Mouse (Mus musculus): ENCODE results near the gene Zfp385b.
A peak's percentile ranks its signal among the peaks of the same experiment; 100 is the strongest.

Gene Zfp385b

DNA sequence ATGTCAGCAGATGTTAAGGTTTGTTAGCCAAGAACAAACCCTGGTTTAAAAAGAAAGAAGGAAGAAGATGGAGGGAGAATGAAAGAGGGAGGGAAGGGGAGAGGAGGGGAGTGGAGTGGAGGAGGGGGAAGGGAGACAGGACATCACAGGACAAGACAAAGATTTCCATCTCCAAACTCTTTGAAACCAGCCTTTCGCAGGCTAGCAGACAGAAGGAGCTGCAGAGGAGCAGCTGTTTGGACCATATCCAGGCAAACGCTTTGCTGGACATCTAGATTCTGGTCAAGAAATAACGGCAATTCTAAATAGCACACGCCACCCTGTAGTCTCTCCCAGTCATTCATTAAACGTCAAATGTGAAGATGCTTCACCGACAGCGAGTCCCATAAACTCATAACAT is 38.0 kb downstream of the Zfp385b start:
- no peak for DNase-seq

DNA sequence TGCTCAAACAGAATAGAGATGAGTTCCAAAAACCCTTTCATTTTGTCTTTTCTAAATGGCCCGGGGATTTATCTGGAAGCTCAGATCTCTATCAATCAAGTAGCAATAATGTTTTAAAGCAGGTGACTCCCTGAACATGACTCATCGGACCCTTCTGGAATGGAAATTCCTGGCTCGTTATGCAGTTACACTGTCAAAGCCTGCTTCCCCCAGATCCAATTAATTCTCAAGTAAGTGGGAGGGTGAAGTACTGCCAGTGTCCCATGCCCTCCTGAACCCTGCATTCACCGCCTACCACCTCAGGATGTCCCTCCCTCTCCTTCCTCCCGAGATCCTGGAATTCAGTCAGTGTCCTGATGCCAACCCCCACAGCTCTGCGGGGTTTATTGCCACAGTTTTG is 41.7 kb downstream of the Zfp385b start:
- DNase-seq: peak; percentile 49 to 70

DNA sequence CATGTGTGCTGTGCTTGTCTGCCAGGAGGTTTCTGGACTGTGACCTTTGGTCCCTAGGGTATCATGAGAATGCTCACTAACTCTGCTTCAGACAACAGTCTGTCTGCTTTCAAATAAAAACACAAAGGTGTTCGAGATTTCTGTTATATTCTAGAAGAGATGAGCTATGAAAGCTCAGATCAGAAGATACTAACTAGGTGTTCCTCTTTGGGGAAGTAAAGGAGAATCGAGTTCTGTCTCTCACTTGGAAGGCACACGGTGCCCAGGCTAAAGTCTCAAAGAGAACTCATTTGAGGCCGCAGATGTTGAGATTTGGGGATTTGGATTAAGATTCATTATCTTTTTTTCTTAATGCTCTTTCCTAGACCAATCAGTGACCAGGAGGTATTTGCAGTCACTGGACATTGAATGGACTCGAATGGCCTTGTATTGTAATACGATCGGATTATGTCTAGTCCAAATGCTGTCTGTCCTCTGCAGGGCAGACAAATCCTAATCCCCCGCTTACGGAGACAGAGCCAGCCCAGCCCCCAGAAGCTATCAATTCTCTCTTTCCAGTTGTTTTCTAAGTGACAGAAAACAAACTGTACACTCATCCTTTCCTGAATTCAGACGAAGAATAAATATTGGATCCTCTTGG is 42.3 kb downstream of the Zfp385b start:
- peak; percentile 36 for DNase-seq

DNA sequence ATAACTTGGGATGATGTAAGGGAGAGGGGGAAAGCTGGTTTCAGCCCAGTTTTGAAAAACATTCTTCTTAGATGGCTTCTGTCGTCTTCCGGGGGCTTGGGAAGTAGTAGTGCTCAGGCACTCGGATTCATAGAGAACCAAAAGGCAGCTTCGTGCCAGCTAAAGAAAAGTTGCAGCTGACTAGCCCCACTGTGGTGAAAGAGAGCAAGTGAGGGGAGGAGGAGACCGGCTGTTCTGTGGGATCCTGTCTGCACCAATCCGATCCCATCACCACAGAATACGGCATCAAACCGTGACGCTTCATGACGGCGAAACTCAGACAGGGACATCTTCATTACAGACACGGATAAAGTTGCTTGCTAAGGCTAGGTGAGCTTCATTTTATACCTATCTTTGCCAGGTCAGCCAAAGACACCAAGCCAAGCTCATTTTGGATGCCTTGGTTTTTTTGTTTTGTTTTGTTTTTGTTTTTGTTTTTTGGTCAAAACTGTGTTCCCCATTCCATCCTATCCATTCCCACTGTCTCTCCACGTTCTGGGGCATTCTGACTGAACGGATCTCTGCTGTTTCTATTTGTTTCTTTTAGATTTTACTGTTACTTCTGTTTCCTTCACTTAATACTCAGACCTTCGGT is 44.1 kb downstream of the Zfp385b start:
- no peak for DNase-seq

DNA sequence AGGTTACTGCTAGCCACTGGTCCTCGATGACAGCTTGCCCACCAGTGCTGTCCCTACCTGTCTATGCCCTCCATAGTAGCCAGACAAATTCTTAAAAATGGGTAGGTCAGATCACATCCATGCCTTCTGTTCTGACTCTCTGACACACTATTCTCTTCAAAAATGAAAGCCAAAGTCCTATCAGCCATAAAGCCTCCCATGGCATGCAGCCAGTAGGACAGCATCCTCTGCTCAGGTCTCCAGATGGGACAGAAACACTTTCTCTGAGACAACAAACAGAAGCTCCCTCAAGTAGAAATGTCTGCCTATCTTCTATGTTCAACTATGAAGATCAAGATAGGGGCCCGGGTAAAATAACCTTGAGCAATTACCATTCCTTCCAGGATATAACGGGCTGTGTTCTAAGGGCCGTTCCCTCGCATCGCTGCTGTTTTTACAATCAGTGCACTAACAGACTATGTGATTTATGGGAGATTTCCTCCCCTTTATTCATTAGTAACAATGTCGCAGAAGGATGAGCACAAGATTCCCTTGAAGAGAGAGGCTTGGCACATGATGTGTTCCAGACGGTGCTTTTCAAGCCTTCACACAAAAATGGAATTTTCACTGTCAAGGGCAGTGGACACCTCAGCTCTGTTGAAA is 49.3 kb downstream of the Zfp385b start:
- DNase-seq: no peak

DNA sequence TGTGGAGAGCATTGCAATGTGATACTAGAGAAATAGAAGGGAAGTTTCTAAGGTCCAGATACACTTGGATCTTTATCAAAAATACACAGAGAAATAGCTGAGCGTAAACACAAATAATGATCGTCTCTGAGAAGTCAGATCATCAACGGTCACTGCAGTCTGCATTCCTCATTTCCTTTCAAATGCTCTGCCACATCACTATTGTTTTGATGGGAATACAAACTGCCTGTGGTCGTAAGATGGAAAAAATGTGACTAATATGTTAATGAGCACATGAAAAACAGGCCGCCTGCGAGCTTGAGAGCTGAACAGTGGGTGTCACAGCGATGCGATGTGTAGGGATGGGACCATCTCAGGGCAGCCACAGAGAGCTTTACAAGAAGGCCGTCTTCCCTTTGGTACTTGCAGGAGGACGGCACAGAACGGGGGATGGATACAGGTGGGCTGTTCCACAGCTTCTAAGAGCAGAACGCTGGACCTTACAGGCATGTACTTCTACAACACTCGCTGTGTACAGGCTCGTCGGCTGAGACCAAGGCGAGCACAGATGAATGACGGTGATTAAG is 51.0 kb downstream of the Zfp385b start:
- DNase-seq: no peak

DNA sequence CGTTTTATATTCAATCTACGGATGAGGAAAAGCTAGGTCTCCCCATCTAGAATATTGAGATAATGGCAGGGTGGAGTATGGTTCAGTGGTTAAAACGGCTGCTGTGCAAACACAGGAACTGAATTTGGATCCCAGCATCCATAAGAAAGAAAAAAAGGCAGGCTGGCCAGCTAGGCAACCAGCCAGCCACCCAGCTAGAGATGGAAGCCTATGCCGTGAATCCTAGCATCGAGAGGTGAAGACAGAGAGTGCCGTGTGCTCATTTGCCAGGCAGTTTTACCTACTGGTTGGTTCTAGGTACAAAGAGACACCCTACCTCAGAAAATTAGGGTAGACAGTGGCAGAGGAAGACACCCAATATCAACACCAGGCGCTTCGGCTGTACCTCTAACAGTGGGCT is 57.5 kb downstream of the Zfp385b start:
- no peak for DNase-seq

DNA sequence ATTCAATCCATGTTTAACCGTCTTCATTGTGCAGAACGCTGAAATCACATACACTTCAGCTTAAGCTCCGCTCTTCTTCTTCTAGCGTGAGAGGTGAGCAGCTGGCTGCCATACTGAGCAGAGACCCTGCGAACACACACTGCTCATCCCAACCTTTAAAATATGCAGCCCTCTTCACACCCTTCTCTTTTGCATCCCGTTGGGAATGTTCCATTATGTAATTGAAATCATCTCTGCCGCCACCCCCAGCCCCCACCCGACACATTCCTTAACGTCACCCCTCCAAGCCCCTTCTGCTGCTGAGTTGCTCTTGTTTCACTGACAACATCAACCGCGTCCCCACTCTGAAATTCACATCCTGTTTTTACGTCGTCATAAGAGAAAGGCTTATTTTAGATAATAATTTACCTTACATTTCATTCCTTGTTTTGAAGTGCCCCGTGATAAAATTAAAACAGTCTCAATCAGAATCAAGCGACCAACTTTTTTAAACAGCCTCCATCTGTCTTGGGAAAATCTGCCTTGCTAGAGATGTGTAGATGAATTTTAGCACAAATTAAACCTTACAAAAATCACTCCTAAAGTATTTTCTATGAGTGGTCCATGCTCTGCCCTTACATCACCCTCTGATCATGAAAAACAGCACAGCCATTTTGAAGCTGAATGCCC is 60.9 kb downstream of the Zfp385b start:
- no peak for DNase-seq

DNA sequence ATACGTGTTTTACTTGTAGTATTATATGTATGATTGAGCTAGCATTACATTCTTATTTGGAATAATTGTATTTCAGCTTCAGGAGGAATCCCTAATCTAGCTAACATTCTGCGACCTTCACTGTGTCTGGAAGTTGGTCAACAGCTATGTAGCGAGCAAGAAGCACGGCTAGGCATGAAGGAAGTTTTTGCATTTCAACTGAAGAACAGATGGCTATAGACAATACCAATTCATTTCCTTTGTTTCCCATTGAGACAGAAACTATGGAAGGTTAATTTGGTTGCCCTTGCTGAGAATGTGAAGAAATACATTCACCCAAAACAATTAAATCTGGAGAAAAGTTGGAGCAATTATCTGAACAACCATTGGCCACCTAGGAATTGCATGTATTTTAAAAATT is 66.9 kb downstream of the Zfp385b start:
- DNase-seq: no peak

DNA sequence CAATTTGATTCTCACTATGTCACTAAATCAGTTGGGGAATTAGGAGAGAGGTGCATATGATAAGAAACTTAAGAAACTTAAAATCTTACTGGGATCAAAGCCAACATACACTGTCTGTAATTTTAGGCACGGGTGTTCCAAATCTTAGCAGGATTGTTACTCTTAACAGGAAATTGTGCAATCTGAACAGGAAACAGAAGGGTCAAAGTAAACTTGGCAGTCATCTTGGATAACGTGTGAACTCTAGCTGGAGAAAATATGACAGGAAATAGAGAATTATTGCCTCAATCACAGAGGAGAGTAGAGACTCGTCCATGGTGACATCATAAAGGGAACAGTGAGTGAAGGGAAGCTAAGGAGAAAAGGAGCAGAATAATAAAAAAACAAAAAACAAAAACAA is 69.8 kb downstream of the Zfp385b start:
- no peak for DNase-seq

DNA sequence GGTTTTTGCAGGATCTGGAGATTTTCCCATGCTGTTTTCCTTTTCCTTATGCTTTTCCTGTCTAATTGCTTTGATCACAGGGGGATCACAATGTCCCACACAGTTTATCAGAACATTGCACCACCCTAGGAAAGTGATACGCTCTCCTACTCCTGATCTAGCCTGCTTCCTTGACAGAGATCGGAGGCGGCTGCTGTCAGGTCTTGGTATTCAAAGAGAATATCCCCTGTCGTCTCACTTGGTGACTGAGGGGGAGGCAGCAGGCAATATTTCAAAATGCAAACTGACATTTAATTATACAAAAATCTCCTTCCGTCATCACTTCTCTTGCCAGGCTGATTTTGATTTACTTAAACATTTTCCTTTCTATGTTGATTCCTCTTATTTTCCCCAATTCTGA is 73.0 kb downstream of the Zfp385b start:
- DNase-seq: no peak

DNA sequence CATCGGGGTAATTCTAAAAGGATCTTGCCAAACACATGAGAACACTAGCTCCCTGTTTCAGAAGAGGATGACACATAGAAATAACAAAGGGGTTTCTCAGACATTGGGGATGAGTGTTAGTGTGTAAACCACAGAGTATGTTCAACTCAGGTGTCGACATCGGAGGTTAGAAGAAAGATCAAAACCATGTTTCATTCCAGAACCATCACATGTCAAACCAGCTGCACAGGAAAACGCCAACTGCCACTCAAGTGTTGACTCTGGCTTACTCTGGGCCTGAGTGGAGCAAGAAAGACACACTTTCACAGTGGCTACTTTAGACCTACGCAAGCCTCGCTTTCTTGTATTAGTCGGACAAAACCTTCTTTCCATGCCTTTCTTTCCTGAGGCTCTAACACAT is 74.2 kb downstream of the Zfp385b start:
- DNase-seq: no peak

DNA sequence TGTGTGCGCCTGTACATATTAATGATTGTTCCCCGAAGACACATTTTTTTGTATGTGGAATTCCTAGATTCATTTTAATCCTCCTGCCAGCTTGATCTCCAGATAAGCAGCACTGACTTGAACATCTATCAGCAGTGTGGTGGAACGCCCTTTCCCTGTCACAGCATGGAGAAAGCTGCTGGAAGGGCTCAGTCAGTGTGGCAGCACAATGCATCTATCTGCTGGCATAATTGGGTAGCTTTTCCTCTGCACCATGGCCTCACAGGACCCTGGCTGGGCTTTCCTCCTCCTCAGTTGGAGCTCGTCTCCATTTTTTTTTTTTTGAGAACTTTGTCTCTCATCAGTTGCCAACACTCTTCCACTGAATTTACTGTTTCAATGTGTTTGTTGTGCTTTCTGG is 77.1 kb downstream of the Zfp385b start:
- no peak for DNase-seq

DNA sequence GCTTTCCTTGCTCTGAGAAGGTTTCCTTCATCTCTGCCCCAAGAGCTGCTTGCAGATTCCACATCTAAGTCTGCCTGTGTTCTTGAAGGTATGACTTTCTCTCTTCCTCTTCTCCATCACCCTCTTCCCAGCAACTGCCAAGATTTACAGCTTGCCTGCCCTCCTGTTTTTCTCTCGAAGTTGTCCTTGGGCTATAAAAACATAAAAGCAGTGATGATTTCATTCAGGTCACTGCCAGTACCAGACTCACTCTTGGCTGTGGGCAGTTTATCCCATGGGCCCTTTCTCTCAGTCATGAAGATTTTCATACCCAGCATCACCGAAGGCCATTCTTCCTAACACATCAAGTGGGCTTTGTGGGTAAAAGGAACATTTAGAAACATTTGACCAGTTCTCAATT is 89.2 kb downstream of the Zfp385b start:
- no peak for DNase-seq

DNA sequence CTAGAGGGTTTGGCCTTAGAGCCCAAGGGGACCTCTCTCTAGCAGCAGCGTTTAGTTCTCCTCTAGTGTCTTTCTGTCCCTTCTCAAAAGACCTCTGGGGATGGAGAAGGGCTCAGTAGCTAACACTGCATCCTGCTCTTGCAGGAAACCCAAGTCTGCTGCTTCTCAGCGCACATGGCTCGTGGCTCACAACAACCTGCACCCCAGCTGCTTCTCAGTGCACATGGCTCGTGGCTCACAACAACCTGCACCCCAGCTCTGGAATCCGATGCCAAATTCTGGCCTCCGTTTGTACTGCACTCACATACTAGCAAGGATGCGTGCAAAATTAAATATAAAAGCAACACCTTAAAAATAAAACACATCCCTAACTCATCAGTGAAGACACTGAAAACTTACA is 92.6 kb downstream of the Zfp385b start:
- DNase-seq: no peak

DNA sequence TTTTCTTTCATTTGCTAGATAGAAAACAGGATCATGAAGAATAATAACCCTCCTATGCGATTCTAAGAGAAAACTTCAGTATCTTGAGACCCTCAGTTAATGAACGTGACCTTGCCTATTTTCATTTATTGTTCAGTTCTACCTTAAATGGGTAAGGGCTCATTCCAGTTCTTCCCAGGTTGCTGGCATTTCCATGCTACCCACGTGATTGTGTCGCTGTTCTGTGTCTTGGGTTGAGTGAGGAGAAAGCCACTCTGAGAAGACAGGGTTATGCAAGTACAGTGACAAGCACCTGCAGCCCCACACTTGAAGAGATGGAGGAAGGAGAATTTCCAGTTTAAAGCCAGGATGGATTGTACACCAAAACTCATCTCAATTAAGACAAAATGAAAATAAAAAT is 98.6 kb downstream of the Zfp385b start:
- DNase-seq: no peak

DNA sequence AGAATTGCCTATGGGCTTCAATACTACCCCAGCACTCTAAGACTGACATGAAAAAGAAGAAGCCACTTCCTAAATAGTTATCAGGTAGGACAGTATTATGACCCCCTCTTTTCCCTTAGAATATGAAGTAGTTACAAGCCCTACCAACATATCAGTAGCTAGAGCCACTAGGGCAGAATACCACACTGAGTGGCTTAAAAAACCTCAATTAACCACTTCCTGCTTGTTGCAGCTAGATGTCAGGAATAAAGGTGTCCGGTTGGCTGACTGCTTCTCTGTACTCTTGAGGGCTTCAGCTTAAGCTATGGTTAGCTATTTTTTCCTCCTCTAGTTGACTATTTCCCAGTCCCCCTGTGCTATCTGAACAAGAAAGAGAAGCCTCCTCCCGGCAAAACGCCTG is 103.1 kb downstream of the Zfp385b start:
- DNase-seq: no peak

DNA sequence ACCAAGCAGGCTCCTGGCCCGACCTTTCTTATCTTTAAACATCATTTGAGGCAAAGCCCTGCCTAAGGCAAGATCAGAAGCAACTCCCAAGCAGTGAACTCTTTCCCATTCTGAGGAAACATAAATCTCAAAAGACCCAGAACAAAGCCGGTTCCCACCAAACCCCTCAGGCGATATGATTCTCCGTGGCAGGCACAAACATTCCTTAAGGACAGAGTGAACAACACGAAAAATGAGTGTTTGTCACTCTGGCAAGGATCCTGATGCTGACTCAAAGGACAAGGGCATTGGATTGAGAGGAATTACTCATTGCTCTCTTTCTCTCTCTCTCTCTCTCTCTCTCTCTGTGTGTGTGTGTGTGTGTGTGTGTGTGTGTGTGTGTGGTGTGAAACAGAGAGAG is 105.6 kb downstream of the Zfp385b start:
- DNase-seq: no peak

DNA sequence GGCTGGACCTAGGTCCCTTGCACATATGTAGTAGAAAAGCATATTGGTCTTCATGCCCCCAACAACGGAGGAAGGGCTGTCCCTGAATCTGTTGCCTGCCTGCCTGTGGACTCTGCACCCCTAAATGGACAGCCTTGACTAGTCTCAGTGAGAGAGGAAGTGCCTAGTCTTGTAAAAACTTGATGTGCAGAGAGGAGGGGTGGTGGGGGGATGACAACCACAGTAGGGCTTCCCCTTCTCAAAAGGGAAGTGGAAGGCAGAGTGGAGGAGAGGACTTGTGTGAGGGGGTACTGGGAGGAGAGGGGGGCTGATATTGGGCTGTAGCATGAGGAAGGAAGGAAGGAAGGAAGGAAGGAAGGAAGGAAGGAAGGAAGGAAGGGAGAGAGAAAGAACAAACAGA is 107.7 kb downstream of the Zfp385b start:
- no peak for DNase-seq

DNA sequence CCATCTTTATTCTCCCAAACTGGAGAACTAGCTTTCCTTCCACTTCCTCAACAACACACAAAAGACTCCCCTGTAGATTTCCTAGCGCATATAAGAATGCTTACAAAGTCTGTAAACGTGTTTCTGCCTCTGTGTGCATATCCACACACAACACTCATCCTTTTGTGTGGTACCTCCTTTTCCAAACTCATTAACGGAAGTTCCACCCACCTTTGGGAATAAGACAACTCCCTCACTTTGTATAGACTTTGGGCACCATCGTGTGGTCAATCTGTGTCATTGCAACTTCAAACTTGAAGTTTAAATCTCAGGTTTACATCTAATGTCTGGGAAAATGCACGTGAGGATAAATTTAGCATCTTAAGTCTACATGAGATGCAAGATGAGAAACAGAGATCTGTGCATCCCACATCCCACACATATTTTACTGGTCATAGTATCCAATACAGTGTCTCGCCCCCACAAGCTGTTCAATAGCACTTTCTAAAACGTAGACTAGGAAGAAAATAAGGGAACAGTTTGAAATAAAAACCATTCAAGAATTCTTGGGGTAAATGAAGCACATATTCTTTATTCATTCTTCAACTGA is 110.1 kb downstream of the Zfp385b start:
- DNase-seq: peak; percentile 23 to 38

DNA sequence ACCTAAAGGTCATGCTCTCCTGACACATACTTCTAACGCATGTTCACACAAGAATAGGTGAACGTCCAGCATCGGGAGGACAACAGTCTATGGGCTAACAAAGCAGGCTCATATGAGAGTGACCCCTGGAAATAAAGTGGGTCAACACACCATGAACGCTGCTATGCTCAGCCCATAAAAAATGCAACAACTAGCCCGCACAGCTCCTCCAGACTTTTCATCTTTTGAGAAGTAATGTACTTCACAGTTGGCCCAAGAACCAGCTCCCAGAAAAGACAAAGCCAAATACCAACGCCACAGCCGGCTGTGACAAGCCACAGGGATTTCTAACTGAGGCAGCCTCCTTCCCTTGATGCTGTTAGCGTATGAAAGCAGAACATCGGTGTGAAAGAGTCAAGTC is 112.3 kb downstream of the Zfp385b start:
- DNase-seq: no peak

DNA sequence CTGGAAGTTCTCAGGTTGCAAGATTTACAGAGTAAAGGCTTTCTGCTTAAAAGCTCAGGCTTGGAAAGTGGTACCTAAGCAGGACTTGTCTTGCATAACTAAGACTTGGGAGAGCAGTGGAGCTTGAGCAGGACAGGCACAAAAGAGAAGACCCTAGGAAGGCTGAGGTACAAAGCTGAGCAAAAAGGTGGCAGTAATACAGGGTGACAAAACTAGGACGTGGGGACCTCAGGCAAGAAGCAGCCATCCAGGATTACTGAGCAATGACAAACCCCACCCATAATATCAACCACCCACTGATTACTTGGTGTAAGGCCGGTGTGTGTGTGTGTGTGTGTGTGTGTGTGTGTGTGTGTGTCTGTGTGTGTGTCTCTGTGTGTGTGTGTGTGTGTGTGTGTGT is 114.0 kb downstream of the Zfp385b start:
- no peak for DNase-seq

DNA sequence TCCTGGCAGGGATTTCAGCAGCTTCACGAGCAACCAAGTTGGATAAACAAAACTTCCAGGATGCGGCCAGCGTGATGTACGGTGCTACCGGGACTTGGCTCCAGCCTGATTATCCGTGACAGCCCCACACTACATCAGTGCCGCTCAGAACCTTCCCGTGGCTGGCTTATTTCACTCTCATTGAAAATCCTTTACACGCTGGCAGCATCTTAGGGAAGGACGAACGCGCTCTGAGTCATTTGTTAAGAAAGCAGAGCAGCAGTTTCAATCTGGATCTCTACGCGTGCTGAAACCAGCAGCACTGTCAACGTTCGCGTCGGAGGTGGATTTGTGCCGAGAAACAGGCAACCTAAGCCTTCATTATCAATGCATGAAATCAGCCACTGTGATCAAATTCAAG is 116.4 kb downstream of the Zfp385b start:
- no peak for DNase-seq
